Mouse (Mus musculus) embryonic facial prominence, embryonic 11.5 days (tissue): Measurements from ENCODE around the gene Tada2a. TPM values are rescaled to one million over a fixed set of nuclear protein-coding genes. Genes with fewer than 3 reads are reported as not detected.

Source experiments
- ATAC-seq: fragments of 200-750 bp; cut with Nextera tagmentation; replicated peaks from 2 replicates; pipeline ENCODE4 v1.8.0; 2017; ENCODE audit warnings: low read depth; ENCODE audit not compliant: insufficient number of reproducible peaks, low FRiP score, low TSS enrichment
- DNase-seq: peaks from one replicate; pipeline ENCODE4 v3.0.0-alpha.2; 2015; ENCODE audit warnings: low spot score
- H3K27ac ChIP-seq: fragments of 300-500 bp; sonication (generic); replicated peaks from 2 replicates; pipeline ENCODE4 v1.5.1; 2014; ENCODE audit warnings: mild to moderate bottlenecking, low read depth, low read length, control low read depth
- H3K27me3 ChIP-seq: fragments of 300-500 bp; sonication (generic); 2 replicates; pipeline ENCODE4 v1.6.1; 2014; ENCODE audit warnings: mild to moderate bottlenecking, low read length, moderate library complexity, mixed read lengths; ENCODE audit not compliant: control insufficient read depth, insufficient read depth
- H3K36me3 ChIP-seq: fragments of 300-500 bp; sonication (generic); replicated peaks from 2 replicates; pipeline ENCODE4 v1.6.1; 2014; ENCODE audit warnings: low read depth, mild to moderate bottlenecking, low read length, moderate library complexity, mixed read lengths; ENCODE audit not compliant: control insufficient read depth, insufficient read depth
- H3K4me1 ChIP-seq: fragments of 300-500 bp; sonication (generic); 2 replicates; pipeline ENCODE4 v1.6.1; 2014; ENCODE audit warnings: low read length, mixed read lengths; ENCODE audit not compliant: control insufficient read depth, insufficient read depth
- H3K4me2 ChIP-seq: fragments of 300-500 bp; sonication (generic); 2 replicates; pipeline ENCODE4 v1.6.1; 2014; ENCODE audit warnings: low read depth, mild to moderate bottlenecking, control low read depth, low read length, moderate library complexity
- H3K4me3 ChIP-seq: fragments of 300-500 bp; sonication (generic); 2 replicates; pipeline ENCODE4 v1.5.1; 2014; ENCODE audit warnings: low read depth, low read length, control low read depth
- H3K9ac ChIP-seq: fragments of 300-500 bp; sonication (generic); replicated peaks from 2 replicates; pipeline ENCODE4 v1.6.1; 2014; ENCODE audit warnings: mild to moderate bottlenecking, control low read depth, low read length
- H3K9me3 ChIP-seq: fragments of 300-500 bp; sonication (generic); replicated peaks from 2 replicates; pipeline ENCODE4 v1.6.1; 2016; ENCODE audit warnings: mild to moderate bottlenecking, low read length, inconsistent platforms, mixed read lengths; ENCODE audit not compliant: control insufficient read depth
- WGBS: fragments of 180-500 bp; shearing (Covaris S2); extraction: QIAGEN DNeasy Blood & Tissue Kit; methylation state at CpG from one replicate; pipeline ENCODE4 v1.1.7; 2014; 5-methylcytosine and 5-hydroxymethylcytosine counted together
- polyA plus RNA-seq: library from polyadenylated mRNA; unstranded; fragments of >200 nt; fragmentation: Nextera tagmentation; extraction: Ambion mirVana; gene quantifications from 2 replicates; pipeline ENCODE4 v1.2.1, GENCODE M21; 2014

The Tada2a gene
- polyA plus RNA-seq, 1 experiment from 2014 or later = 36.5 TPM

GRCm38 (mm10) chr11:84053524-84054163 is 75.8 kb downstream of the Tada2a start:
- no peak for ATAC-seq
- H3K27ac ChIP-seq = no peak overlapping the region
- 67% methylated on average over 10 of the region's 10 CpGs for WGBS

DNA sequence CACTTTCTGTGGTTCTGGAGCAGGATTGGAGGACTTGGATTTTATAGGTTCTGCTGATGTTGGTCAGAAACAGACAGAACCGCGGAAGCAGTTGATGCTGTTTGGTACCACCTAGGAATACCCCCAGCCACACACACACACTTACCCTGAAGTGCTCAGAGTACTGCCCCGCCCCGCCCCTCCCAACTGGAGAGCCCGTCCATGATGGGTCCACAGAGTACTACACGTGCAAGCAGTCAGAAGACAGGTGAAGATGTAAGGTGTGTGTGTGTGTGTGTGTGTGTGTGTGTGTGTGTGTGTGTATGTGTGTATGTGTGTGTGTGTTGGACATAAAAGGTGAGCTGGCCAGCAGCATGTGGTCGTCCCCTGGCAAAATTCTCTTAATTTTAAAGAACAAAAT is 76.3 kb downstream of the Tada2a start:
- 84% methylated on average over 7 of the region's 7 CpGs for WGBS
- H3K9ac ChIP-seq = no peak overlapping the region
- no peaks in the 10 kb centered on the region for H3K27me3 ChIP-seq
- no peak overlapping the region for H3K4me3 ChIP-seq
- no peaks in the 10 kb centered on the region for H3K4me1 ChIP-seq
- no peak overlapping the region for H3K4me2 ChIP-seq
- no peaks in the 10 kb centered on the region for H3K36me3 ChIP-seq
- H3K9me3 ChIP-seq = no peaks in the 10 kb centered on the region
- DNase-seq (no peak), ATAC-seq (no peak)
- no peak overlapping the region for H3K27ac ChIP-seq

More at GRCm38 (mm10) chr11:84053524-84054163, 75.8 kb downstream of the Tada2a start:
- Histone ChIP-seq H3K9me3 (no peaks in the 10 kb centered on the region), H3K27me3 (no peaks in the 10 kb centered on the region), H3K36me3 (no peaks in the 10 kb centered on the region), H3K9ac (no peak overlapping the region), H3K4me3 (no peak overlapping the region), H3K4me1 (no peaks in the 10 kb centered on the region), H3K4me2 (no peak overlapping the region)
- DNase-seq = no peak

DNA sequence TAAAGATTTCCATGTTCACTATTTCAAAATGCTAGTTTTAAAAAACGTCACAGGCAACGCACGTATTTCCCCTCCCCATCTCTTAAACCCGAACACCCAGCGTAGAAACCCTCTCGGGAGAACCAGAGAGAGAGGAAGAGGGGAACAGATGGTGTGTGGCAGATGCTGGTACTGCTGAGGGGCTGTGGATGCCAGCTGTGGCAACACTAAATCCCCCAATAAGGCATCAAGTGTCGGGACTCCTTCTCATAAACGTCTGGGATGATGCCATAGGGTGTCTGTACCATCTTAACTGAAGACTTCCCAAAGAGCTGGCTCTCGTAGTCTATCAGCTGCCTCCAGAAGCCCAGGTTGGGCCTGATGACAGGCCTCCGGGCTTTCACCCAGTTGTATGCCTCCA is 81.0 kb downstream of the Tada2a start:
- Histone ChIP-seq H3K4me2 (no peak overlapping the region), H3K9me3 (no peaks in the 10 kb centered on the region), H3K4me3 (no peak overlapping the region), H3K36me3 (no peaks in the 10 kb centered on the region), H3K27me3 (no peaks in the 10 kb centered on the region), H3K9ac (no peak overlapping the region), H3K27ac (no peak overlapping the region), H3K4me1 (no peaks in the 10 kb centered on the region)
- WGBS = 72% methylated on average over 10 of the region's 10 CpGs
- no peak for DNase-seq
- peak; percentile 44; the same call in 1 of the 2 replicates for ATAC-seq

DNA sequence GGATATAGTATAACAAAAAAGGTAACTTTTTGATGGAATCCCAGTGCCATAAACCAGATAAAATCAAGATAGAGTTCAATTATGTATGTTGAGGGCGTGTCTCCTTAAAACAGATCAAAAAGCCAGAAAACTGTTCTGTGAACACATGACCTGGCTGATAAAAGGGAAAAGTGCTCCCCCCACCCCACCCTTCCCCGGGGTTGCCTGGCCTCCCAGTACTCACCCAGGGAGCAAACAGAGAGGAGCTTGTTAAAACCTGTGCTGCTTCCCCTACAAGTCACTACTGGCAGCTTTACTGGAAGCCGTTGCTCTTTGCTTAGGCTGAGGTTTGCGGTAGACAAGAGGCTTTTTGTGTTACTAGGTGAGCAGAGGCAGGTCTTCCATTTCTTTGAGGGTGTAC is 82.1 kb downstream of the Tada2a start:
- no peak for ATAC-seq

GRCm38 (mm10) chr11:84044988-84045387 is 84.4 kb downstream of the Tada2a start:
- DNase-seq = no peak
- no peak for ATAC-seq
- WGBS = 38% methylated on average over 1 of the region's 1 CpGs
- H3K9me3 ChIP-seq = no peaks in the 10 kb centered on the region
- no peak overlapping the region for H3K4me2 ChIP-seq
- no peaks in the 10 kb centered on the region for H3K4me1 ChIP-seq
- H3K27ac ChIP-seq = no peak overlapping the region
- H3K36me3 ChIP-seq = no peaks in the 10 kb centered on the region
- no peaks in the 10 kb centered on the region for H3K27me3 ChIP-seq
- no peak overlapping the region for H3K4me3 ChIP-seq
- no peak overlapping the region for H3K9ac ChIP-seq

More for the DNA sequence above, 82.1 kb downstream of the Tada2a start:
- Histone ChIP-seq H3K9ac (no peak overlapping the region), H3K4me3 (no peak overlapping the region), H3K4me2 (no peak overlapping the region), H3K36me3 (no peaks in the 10 kb centered on the region), H3K9me3 (no peaks in the 10 kb centered on the region), H3K27ac (no peak overlapping the region), H3K4me1 (no peaks in the 10 kb centered on the region), H3K27me3 (no peaks in the 10 kb centered on the region)
- 46% methylated on average over 4 of the region's 4 CpGs for WGBS
- peak; percentile 9 for DNase-seq

DNA sequence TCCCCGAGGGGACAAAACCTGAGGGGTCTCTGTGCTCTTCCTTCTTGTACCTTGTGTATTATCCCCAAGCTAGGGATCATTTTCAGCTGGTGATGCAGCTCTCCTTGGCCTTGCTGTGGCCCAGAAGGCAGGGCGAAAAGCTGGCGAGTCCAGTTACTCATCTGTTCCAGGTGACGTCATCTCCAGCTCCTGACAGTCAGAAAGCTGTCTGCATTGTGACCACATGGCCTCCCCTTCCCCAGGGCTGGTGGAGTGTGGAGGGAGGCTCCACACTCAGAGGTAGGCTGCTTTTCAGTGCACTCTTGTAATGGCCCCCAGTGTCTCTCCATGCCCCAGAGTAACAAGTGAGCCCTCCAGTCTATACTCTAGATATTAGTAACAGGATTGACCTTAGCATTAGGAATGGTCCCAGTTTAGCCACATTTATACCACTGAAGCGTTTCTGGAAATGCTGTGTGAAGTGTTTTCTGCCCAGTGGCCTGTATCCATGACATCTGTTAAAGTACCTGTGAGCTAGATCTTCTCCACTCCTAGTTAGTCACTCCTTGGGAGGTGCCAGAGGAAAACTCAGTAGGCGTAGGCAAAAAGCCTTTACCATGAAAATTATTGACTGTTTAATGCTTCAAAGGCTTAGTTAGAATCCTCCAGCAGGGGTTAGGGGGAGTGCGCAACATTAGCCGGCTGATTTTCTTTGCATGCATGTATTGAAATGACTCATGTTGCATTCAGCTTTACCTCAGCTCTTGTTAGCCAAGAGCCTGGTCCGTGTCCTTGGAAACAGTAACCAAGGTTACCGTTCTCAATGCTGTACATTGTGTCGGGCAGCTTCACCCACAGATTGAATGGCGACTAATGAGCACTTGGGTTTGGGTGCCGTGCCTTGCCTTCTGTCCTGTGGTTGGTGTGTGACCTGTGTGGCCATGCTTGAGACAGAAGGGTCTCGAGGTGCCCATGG is 86.3 kb downstream of the Tada2a start:
- no peak overlapping the region for H3K9ac ChIP-seq
- H3K9me3 ChIP-seq = no peaks in the 10 kb centered on the region
- 0 out of 2 replicates have a peak overlapping the region, but pooled peaks have one; percentile 28 for H3K27ac ChIP-seq
- no peak overlapping the region for H3K4me3 ChIP-seq
- no peaks in the 10 kb centered on the region for H3K27me3 ChIP-seq
- H3K4me2 ChIP-seq = no peak overlapping the region
- 47% methylated on average over 14 of the region's 14 CpGs for WGBS
- ATAC-seq (peak; percentile 85), DNase-seq (peak; percentile 79)
- H3K36me3 ChIP-seq = no peaks in the 10 kb centered on the region
- H3K4me1 ChIP-seq = no peaks in the 10 kb centered on the region

GRCm38 (mm10) chr11:84040621-84041020 is 88.8 kb downstream of the Tada2a start:
- Histone ChIP-seq H3K9ac (no peak overlapping the region), H3K4me1 (no peaks in the 10 kb centered on the region), H3K27ac (no peak overlapping the region), H3K27me3 (no peaks in the 10 kb centered on the region), H3K4me3 (no peak overlapping the region), H3K4me2 (no peak overlapping the region), H3K36me3 (no peaks in the 10 kb centered on the region), H3K9me3 (no peaks in the 10 kb centered on the region)
- ATAC-seq (no peak), DNase-seq (no peak)
- 78% methylated on average over 6 of the region's 6 CpGs for WGBS

DNA sequence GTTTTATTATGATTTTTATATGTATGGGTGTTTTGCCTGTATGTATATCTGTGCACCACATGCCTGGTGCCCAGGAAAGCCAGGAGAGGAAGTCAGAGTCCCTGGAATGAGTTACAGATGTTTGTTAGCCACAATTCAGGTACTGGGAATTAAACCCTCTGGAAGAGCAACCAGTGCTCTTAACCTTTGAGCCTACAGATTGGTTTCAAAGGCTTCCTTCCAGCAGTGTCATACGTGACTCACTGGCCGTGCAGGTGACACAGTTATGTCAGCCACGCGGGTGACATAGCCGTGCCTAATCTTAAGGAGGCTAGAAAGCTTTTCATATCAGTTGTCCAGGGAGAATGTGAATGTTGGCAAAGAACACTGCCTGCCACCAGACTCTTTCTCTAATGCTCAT is 95.7 kb downstream of the Tada2a start:
- no peak for DNase-seq
- Histone ChIP-seq H3K4me2 (no peak overlapping the region), H3K27me3 (no peaks in the 10 kb centered on the region), H3K27ac (no peak overlapping the region), H3K9me3 (no peaks in the 10 kb centered on the region), H3K36me3 (no peaks in the 10 kb centered on the region), H3K9ac (no peak overlapping the region), H3K4me3 (no peak overlapping the region), H3K4me1 (no peaks in the 10 kb centered on the region)
- ATAC-seq = no peak
- WGBS = 55% methylated on average over 5 of the region's 5 CpGs
